Mouse (Mus musculus) small intestine, adult 2 months (tissue): ENCODE data around the gene Rps15. TPM values are rescaled to one million over a fixed set of nuclear protein-coding genes. Genes with fewer than 3 reads are reported as not detected.
"Not testable (repeated sequence)": the region's sequence is repeated elsewhere in the genome, so short reads cannot be mapped to it uniquely, and the experiment has no call there.

Experiments used
- H3K27ac ChIP-seq: fragments of 200-500 bp; 2 replicates; pipeline ENCODE4 v1.5.1; 2012; ENCODE audit warnings: low read depth, low read length, control low read depth, inconsistent platforms; ENCODE audit not compliant: insufficient read depth
- H3K27me3 ChIP-seq: fragments of 200-500 bp; 2 replicates; pipeline ENCODE4 v1.6.1; 2012; ENCODE audit warnings: mild to moderate bottlenecking, moderate library complexity, low read length, inconsistent platforms; ENCODE audit not compliant: control insufficient read depth, insufficient read depth
- H3K36me3 ChIP-seq: fragments of 200-500 bp; 2 replicates; pipeline ENCODE4 v1.6.1; 2012; ENCODE audit warnings: mild to moderate bottlenecking, low read length, control low read depth, inconsistent platforms; ENCODE audit not compliant: control insufficient read depth, insufficient read depth
- H3K4me1 ChIP-seq: fragments of 200-500 bp; 2 replicates; pipeline ENCODE4 v1.6.1; 2012; ENCODE audit warnings: low read length, inconsistent platforms, mixed read lengths; ENCODE audit not compliant: control insufficient read depth, insufficient read depth, insufficient read length
- H3K4me3 ChIP-seq: fragments of 200-500 bp; 2 replicates; pipeline ENCODE4 v1.5.1; 2012; ENCODE audit warnings: low read depth, mild to moderate bottlenecking, control low read depth, inconsistent platforms, low read length, moderate library complexity
- CTCF ChIP-seq: fragments of 200-500 bp; IDR thresholded peaks from 2 replicates; pipeline ENCODE4 v1.5.1; 2012; ENCODE audit warnings: low read depth, mild to moderate bottlenecking, control low read depth, inconsistent platforms, low read length, moderate library complexity, mixed read lengths; ENCODE audit not compliant: insufficient replicate concordance, insufficient read length; ENCODE audit errors: extremely low read depth
- POLR2A ChIP-seq: fragments of 200-500 bp; IDR thresholded peaks from 2 replicates; pipeline ENCODE4 v1.6.1; 2012; ENCODE audit warnings: low read depth, mild to moderate bottlenecking, control low read depth, inconsistent platforms, low read length, moderate library complexity
- WGBS: fragments of 180-500 bp; shearing (Covaris S2); methylation state at CpG from one replicate; pipeline ENCODE4 v1.1.7; 2018; 5-methylcytosine and 5-hydroxymethylcytosine counted together
- polyA plus RNA-seq: library from polyadenylated mRNA; depleted of rRNA; stranded (reverse); fragments of >200 nt; gene quantifications from 2 replicates; pipeline ENCODE4 v1.2.3, GENCODE M21; 2012; rRNA removed

Gene Rps15
- polyA plus RNA-seq, result 741 and 887 TPM in 2 replicates

DNA sequence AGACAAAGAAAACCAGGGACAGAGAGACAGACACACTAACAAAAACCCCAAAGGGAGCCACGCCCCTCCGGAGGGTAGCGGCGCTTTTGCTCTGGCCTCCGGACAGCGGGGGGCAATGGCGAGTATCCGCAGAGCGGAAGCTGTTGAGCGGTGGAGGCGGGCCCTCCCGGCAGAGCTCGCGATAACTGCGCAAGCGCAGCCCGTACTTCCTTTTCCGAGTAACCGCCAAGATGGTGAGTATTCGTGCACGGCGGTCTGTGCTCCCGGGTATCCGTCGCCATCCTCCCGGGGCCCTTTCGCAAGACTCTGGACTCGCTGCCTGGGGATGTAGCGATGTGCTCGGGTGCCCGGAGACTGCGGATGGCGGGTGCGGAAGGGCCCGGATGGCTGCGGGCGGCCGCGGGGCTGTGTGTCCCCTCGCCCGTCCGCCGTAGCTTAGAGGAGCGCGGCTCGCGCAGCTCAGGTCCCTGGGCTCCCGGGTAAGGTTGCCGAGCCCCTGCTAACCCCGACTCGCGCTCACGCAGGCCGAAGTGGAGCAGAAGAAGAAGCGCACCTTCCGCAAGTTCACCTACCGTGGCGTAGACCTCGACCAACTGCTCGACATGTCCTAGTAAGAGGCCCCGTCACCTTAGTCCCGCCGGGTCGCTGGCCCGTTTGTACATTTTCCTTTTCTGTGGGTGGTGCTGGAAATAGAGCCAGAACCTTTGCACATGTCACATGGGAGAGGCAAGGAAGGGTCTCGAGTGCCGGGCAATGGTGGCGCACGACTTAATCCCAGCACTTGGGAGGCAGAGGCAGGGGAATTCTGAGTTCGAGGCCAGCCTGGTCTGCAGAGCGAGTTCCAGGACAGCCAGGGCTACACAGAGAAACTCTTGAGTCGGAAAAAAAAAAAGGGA lies at the start of gene Rps15:
Rps15 (plus strand) TSS at position 203 of the 896 bp plus-strand sequence.
- TF ChIP-seq POLR2A (peak; percentile 92), CTCF (peak; percentile 54; the same call in 1 of the 2 replicates)
- H3K27me3 ChIP-seq, result 0 out of 2 replicates have a peak, but pooled peaks cover under 1% of the 10 kb centered on the region
- peaks cover 21% of the 10 kb centered on the region for H3K36me3 ChIP-seq
- H3K27ac ChIP-seq, result peak within 1 kb of the TSS; percentile 4
- under 1% methylated on average over 64 of the region's 72 CpGs for WGBS
- H3K4me1 ChIP-seq, result peaks cover 10% of the 10 kb centered on the region
- H3K4me3 ChIP-seq, result peak within 1 kb of the TSS; percentile 77

DNA sequence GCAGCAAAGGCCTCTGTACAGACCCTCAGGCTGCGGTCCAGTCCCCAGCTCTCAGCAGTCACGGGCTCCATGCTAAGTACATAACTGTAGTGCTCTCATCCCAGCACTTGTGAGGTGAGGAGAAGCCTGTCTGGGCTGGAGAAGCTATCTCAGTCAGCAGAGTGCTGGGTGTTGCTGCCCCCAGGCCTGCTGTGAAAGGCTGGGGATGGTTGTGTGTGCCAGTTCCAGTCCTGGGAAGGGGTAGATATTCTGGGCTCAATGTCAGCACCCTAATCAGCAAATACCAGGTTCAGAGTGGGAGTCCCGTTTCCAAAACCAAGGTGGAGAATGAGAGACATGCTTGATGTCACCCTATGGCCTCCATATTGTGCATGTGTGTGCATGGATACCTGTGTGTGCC lies 49.6 kb upstream of the Rps15 start:
- WGBS, result 92% methylated on average over 3 of the region's 3 CpGs
- TF ChIP-seq CTCF (no peak), POLR2A (no peak)
- peaks cover 5% of the 10 kb centered on the region; the same call in 1 of the 2 replicates for H3K4me1 ChIP-seq
- no peak overlapping the region for H3K4me3 ChIP-seq
- H3K36me3 ChIP-seq, result peaks cover 38% of the 10 kb centered on the region
- no peak overlapping the region for H3K27ac ChIP-seq
- no peaks in the 10 kb centered on the region for H3K27me3 ChIP-seq

DNA sequence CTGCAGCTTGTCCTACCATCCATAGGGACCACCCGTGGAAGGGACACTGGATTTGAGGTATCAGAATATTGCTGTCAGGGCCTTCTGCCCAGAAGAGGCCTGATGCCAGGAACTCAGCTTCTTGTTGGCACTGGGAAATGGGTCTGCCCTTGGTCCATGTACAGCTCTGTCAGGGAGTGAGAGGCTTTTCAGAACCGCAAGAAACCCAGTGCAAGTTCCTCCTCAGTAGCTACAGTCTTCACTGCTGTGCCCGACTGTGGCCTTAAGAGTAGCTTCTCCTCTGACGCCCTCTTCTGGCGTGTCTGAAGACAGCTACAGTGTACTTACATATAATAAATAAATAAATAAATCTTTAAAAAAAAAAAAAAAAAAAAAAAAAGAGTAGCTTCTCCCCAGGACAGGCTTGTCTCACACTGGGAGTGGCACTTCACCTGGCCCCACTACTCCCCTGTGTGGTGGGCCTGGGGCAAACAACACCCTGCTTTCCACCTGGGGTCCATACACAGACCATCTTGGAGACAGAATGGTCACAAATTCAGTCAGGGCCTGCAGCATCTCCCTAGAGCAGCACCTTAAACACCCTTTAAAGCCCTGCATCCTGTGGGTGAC lies 47.4 kb upstream of the Rps15 start:
- no peaks in the 10 kb centered on the region for H3K27me3 ChIP-seq
- no peak for TF ChIP-seq POLR2A
- TF ChIP-seq CTCF, result peak; percentile 29; the same call in 1 of the 2 replicates
- H3K4me1 ChIP-seq, result no peaks in the 10 kb centered on the region; the same call in 1 of the 2 replicates
- H3K36me3 ChIP-seq, result peaks cover 32% of the 10 kb centered on the region
- no peak overlapping the region for H3K27ac ChIP-seq
- WGBS, result 46% methylated on average over 5 of the region's 5 CpGs
- no peak overlapping the region for H3K4me3 ChIP-seq

DNA sequence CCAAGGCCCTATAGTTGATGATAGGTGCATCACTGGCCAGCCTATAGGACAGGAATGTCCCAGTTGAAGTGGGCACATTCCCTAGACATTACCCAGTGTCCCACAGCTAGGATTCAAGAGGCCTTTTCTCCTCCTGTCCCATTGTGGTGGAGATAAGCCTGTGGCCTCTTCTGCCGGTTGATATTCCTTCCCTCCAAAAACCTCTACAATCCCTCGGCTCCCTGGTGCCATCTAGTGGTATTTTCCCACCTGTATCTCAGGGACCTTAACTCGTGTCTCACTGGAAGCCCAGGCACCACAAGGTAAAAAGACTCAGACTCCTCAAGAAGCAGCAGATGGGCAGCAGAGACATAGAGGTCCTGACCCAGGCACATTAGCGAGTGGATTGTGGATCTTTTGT lies 46.7 kb upstream of the Rps15 start:
- H3K27ac ChIP-seq, result no peak overlapping the region
- H3K27me3 ChIP-seq, result no peaks in the 10 kb centered on the region
- H3K4me3 ChIP-seq, result no peak overlapping the region
- TF ChIP-seq CTCF (peak; percentile 79; the same call in 1 of the 2 replicates), POLR2A (no peak)
- 3% methylated on average over 4 of the region's 4 CpGs for WGBS
- H3K36me3 ChIP-seq, result peaks cover 25% of the 10 kb centered on the region
- peaks cover 5% of the 10 kb centered on the region; the same call in 1 of the 2 replicates for H3K4me1 ChIP-seq

DNA sequence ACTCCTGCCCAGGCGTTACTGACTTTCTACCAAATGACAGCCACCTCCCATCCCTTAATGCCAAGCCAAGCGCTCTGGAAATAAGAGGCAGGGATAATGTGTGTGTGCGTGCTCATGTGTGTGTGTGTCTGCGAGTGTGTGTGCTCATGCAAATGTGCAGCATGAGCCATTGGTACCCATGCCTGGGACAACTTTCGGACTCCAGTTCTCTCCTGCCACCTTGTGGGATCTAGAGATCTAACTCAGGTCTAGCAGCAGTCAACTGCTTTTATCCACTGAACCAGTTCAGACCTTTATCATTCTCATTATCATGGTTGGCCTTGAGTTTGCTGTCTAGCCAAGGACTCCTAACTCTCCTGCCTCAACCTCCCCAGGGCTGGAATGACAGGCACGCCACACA lies 44.4 kb upstream of the Rps15 start:
- Histone ChIP-seq H3K27ac (no peak overlapping the region), H3K4me1 (peaks cover 6% of the 10 kb centered on the region), H3K27me3 (no peaks in the 10 kb centered on the region), H3K4me3 (no peak overlapping the region), H3K36me3 (peaks cover 5% of the 10 kb centered on the region)
- TF ChIP-seq CTCF (peak; percentile 19; the same call in 1 of the 2 replicates), POLR2A (no peak)
- 60% methylated on average over 6 of the region's 6 CpGs for WGBS

DNA sequence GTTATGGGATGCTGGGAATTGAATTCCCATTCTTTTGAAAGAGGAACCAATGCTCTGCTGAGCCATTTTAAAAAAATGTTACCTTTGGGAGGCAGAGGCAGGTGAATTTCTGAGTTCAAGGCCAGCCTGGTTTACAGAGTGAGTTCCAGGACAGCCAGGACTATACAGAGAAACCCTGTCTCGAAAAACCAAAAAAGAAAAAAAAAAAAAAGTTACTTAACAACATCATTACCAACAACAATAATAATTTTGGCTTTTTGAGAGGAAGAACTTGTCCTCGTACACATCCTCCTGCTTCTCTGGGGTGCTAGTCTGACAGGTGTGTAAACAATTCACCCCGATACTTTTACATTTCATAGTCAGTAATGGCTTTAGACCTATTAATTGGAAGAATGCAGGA lies 43.8 kb upstream of the Rps15 start:
- WGBS, result 3% methylated on average over 3 of the region's 3 CpGs
- not testable (repeated sequence) for H3K27ac ChIP-seq, H3K4me1 ChIP-seq, H3K36me3 ChIP-seq, H3K4me3 ChIP-seq, H3K27me3 ChIP-seq

DNA sequence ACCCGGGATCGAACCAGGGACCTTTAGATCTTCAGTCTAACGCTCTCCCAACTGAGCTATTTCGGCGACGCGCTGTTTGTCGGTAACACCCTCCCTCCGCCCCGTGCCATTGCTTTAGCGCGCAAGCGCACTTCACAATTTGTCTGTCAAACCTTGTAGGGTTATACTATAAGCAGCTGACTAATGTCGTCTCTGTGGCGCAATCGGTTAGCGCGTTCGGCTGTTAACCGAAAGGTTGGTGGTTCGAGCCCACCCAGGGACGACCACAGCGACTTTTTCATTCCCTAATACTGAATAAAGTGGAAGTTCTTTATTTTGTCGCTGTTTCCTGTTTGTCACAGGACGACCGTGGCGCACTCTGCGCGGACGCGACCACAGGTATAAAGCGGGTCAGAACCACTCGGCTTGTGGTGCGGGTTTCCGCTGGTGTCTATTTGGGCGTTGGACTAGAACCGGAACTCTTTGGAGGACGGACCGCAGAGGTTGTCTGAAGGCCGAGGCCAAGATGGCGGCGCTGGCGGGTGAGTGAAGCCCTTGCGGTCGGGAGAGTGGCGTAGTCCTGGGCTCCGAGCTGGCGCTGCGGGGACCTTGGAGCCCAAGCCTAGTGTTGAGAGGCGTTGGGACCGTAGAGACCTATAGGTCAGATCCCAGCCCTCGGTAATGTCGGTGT lies 43.1 kb upstream of the Rps15 start, which contains the start of gene Ndufs7:
Ndufs7 (plus strand) TSS at position 151 of the 670 bp plus-strand sequence.
- peak within 1 kb of the TSS; percentile 91 for H3K27ac ChIP-seq
- H3K4me3 ChIP-seq, result peak within 1 kb of the TSS; percentile 83
- H3K36me3 ChIP-seq, result peaks cover 9% of the 10 kb centered on the region
- TF ChIP-seq POLR2A, result peak; percentile 95
- no peak for TF ChIP-seq CTCF
- WGBS, result under 1% methylated on average over 53 of the region's 53 CpGs
- H3K4me1 ChIP-seq, result peaks cover 6% of the 10 kb centered on the region
- H3K27me3 ChIP-seq, result no peaks in the 10 kb centered on the region
